Comparison of ENCODE assay signal across 9 mouse cellular contexts in the genomic region with DNA sequence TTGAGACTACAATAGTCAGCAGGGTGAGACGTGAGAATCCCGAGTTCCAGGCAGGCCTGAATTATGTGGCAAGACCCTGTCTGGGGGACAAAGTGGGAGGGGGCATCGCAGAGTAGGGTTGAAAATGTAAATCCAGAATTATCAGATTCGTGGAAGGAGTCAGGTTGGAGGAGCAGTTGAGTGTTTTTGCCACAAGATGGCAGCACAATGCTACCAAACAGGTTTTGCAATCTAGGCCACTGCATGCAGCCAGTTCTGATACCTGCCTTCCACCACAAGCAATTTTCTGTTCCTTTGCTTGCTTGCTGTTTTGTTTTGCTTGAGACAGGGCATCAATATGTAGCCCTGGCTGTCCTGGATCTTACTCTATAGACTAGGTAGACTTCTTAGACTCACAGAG. TPM values are rescaled to one million over a fixed set of nuclear protein-coding genes. Genes with fewer than 3 reads are reported as not detected.
DNase-seq lines count a peak whose midpoint lies in the region; ATAC-seq lines count a peak whose summit lies in the region.
"Had no signal": no experiment of that assay in that cellular context is flagged by ENCODE, and none has a peak within 500 bp of the region (broad histone marks: within the 10 kb centered on the region; RNA-seq: fewer than 3 reads in every experiment).

No protein-coding gene starts in this region.

- H3K27ac ChIP-seq in forebrain, embryonic 10.5 days, result no peak overlapping the region
- no peak overlapping the region for H3K27ac ChIP-seq in forebrain, embryonic 15.5 days (replicated peaks)
- no peak overlapping the region for H3K27ac ChIP-seq in hindbrain, embryonic 12.5 days
- H3K27ac ChIP-seq: limb, embryonic 15.5 days had no signal

- H3K9me3 ChIP-seq in forebrain, embryonic 10.5 days, result no peaks in the 10 kb centered on the region
- H3K9me3 ChIP-seq in forebrain, embryonic 15.5 days, result no peaks in the 10 kb centered on the region
- H3K9me3 ChIP-seq in hindbrain, embryonic 12.5 days (replicated peaks), result no peaks in the 10 kb centered on the region
- H3K9me3 ChIP-seq: limb, embryonic 15.5 days had no signal

- no peak overlapping the region for H3K4me2 ChIP-seq in forebrain, embryonic 15.5 days (replicated peaks)
- no peak overlapping the region for H3K4me2 ChIP-seq in hindbrain, embryonic 12.5 days (replicated peaks)
- H3K4me2 ChIP-seq: limb, embryonic 15.5 days had no signal

- H3K36me3 ChIP-seq in forebrain, embryonic 10.5 days (replicated peaks), result peaks cover 38% of the 10 kb centered on the region
- H3K36me3 ChIP-seq in forebrain, embryonic 15.5 days, result peaks cover 21% of the 10 kb centered on the region
- H3K36me3 ChIP-seq in hindbrain, embryonic 12.5 days, result peaks cover 32% of the 10 kb centered on the region

- peak; percentile 71 for DNase-seq in forebrain, embryonic 10.5 days (ENCODE audit: extremely low spot score, low spot score)
- peak; percentile 93 for DNase-seq in brain, adult 2 months (ENCODE audit: low read depth, low spot score)
- peak; percentile 60 to 72 for DNase-seq in layer of hippocampus, postnatal 36 days
- DNase-seq in right cerebral cortex, postnatal 36 days (ENCODE audit: low spot score in 2 of 2), result peak; percentile 49 to 60

- H3K27me3 ChIP-seq in forebrain, embryonic 10.5 days (ENCODE audit: poor library complexity, severe bottlenecking), result no peaks in the 10 kb centered on the region
- H3K27me3 ChIP-seq in forebrain, embryonic 15.5 days, result no peaks in the 10 kb centered on the region
- no peaks in the 10 kb centered on the region for H3K27me3 ChIP-seq in hindbrain, embryonic 12.5 days
- H3K27me3 ChIP-seq: limb, embryonic 15.5 days had no signal

- 5% methylated on average over 4 of the region's 4 CpGs for WGBS in forebrain, embryonic 10.5 days
- WGBS in forebrain, embryonic 15.5 days, result 6% methylated on average over 4 of the region's 4 CpGs
- WGBS in hindbrain, embryonic 12.5 days, result 6% methylated on average over 4 of the region's 4 CpGs

- peaks cover 13% of the 10 kb centered on the region for H3K4me1 ChIP-seq in forebrain, embryonic 10.5 days
- peaks cover 5% of the 10 kb centered on the region; the same call in 1 of the 2 replicates for H3K4me1 ChIP-seq in forebrain, embryonic 15.5 days
- peaks cover 8% of the 10 kb centered on the region for H3K4me1 ChIP-seq in hindbrain, embryonic 12.5 days

- no peak overlapping the region for H3K4me3 ChIP-seq in forebrain, embryonic 10.5 days
- H3K4me3 ChIP-seq in forebrain, embryonic 15.5 days, result no peak overlapping the region
- H3K4me3 ChIP-seq in hindbrain, embryonic 12.5 days, result no peak overlapping the region
- H3K4me3 ChIP-seq: limb, embryonic 15.5 days had no signal

- H3K9ac ChIP-seq in forebrain, embryonic 15.5 days (replicated peaks), result no peak overlapping the region
- H3K9ac ChIP-seq in hindbrain, embryonic 12.5 days, result no peak overlapping the region
- H3K9ac ChIP-seq: limb, embryonic 15.5 days had no signal

- ATAC-seq in forebrain, embryonic 15.5 days (replicated peaks), result no peak; the same call in 1 of the 2 replicates
- peak; percentile 65 for ATAC-seq in erythroid progenitor cell, adult 5-6 weeks (replicated peaks; ENCODE audit: low FRiP score, poor library complexity, severe bottlenecking)
- peak; percentile 32; the same call in 1 of the 2 replicates for ATAC-seq in hindbrain, embryonic 12.5 days (ENCODE audit: low FRiP score)
- ATAC-seq in megakaryocyte-erythroid progenitor cell, adult 5-6 weeks (replicated peaks; ENCODE audit: low FRiP score, low TSS enrichment, poor library complexity, severe bottlenecking), result peak; percentile 52

RNA-seq across cellular contexts. Expression of a gene that starts 2.6 kb away (rescaled TPM):
- polyA plus RNA-seq in forebrain, embryonic 10.5 days (2016; fragmentation: Nextera tagmentation; extraction: Ambion mirVana), result 4.0 and 4.5 TPM in 2 replicates
- 3.3 and 4.2 TPM in 2 replicates for polyA plus RNA-seq in forebrain, embryonic 15.5 days (2015; fragmentation: Nextera tagmentation; extraction: Ambion mirVana)
- not detected in 2 replicates for total RNA-seq in erythroid progenitor cell, adult 5-6 weeks (2015; ENCODE audit: low replicate concordance)
- not detected in 2 replicates for total RNA-seq in erythroid progenitor cell, adult 5-6 weeks (2017; ENCODE audit: low replicate concordance)
- polyA plus RNA-seq in hindbrain, embryonic 12.5 days (2016; fragmentation: Nextera tagmentation; extraction: Ambion mirVana), result 3.5 and 3.6 TPM in 2 replicates
- total RNA-seq in layer of hippocampus, postnatal 36 days (2021), result 1 to 10 TPM; 3.7 to 5.0 TPM
- 6.0 TPM in 1 of 2 replicates, not detected in the other for total RNA-seq in megakaryocyte-erythroid progenitor cell, adult 5-6 weeks (2014; fragmentation: Nextera tagmentation)
- total RNA-seq in megakaryocyte-erythroid progenitor cell, adult 5-6 weeks (2017), result not detected in 2 replicates

RNA-seq across cellular contexts. Expression of a gene that starts 11.8 kb away (rescaled TPM):
- 20.3 and 21.1 TPM in 2 replicates for polyA plus RNA-seq in forebrain, embryonic 10.5 days (2016; fragmentation: Nextera tagmentation; extraction: Ambion mirVana)
- polyA plus RNA-seq in forebrain, embryonic 15.5 days (2015; fragmentation: Nextera tagmentation; extraction: Ambion mirVana), result 16.1 and 18.4 TPM in 2 replicates
- 21.3 and 48.2 TPM in 2 replicates for total RNA-seq in erythroid progenitor cell, adult 5-6 weeks (2015; ENCODE audit: low replicate concordance)
- 33.2 and 35.6 TPM in 2 replicates for total RNA-seq in erythroid progenitor cell, adult 5-6 weeks (2017; ENCODE audit: low replicate concordance)
- polyA plus RNA-seq in hindbrain, embryonic 12.5 days (2016; fragmentation: Nextera tagmentation; extraction: Ambion mirVana), result 17.6 and 20.2 TPM in 2 replicates
- 10 to 100 TPM; 53.8 to 54.8 TPM for total RNA-seq in layer of hippocampus, postnatal 36 days (2021)
- 35.9 and 48.9 TPM in 2 replicates for total RNA-seq in megakaryocyte-erythroid progenitor cell, adult 5-6 weeks (2014; fragmentation: Nextera tagmentation)
- 103 and 108 TPM in 2 replicates for total RNA-seq in megakaryocyte-erythroid progenitor cell, adult 5-6 weeks (2017)

RNA-seq across cellular contexts. Expression of a gene that starts 17.3 kb away (rescaled TPM):
- polyA plus RNA-seq in forebrain, embryonic 10.5 days (2016; fragmentation: Nextera tagmentation; extraction: Ambion mirVana), result 45.9 and 51.2 TPM in 2 replicates
- polyA plus RNA-seq in forebrain, embryonic 15.5 days (2015; fragmentation: Nextera tagmentation; extraction: Ambion mirVana), result 62.5 and 67.8 TPM in 2 replicates
- total RNA-seq in erythroid progenitor cell, adult 5-6 weeks (2015; ENCODE audit: low replicate concordance), result 161 and 183 TPM in 2 replicates
- 48.6 and 66.3 TPM in 2 replicates for total RNA-seq in erythroid progenitor cell, adult 5-6 weeks (2017; ENCODE audit: low replicate concordance)
- polyA plus RNA-seq in hindbrain, embryonic 12.5 days (2016; fragmentation: Nextera tagmentation; extraction: Ambion mirVana), result 78.0 and 80.0 TPM in 2 replicates
- total RNA-seq in layer of hippocampus, postnatal 36 days (2021), result 100 to 1,000 TPM; 207 to 234 TPM
- total RNA-seq in megakaryocyte-erythroid progenitor cell, adult 5-6 weeks (2014; fragmentation: Nextera tagmentation), result 148 and 186 TPM in 2 replicates
- total RNA-seq in megakaryocyte-erythroid progenitor cell, adult 5-6 weeks (2017), result 123 and 126 TPM in 2 replicates

RNA-seq across cellular contexts. Expression of a gene that starts 50.4 kb away (rescaled TPM):
- polyA plus RNA-seq in forebrain, embryonic 10.5 days (2016; fragmentation: Nextera tagmentation; extraction: Ambion mirVana), result 163 and 169 TPM in 2 replicates
- 173 and 193 TPM in 2 replicates for polyA plus RNA-seq in forebrain, embryonic 15.5 days (2015; fragmentation: Nextera tagmentation; extraction: Ambion mirVana)
- total RNA-seq in erythroid progenitor cell, adult 5-6 weeks (2015; ENCODE audit: low replicate concordance), result 18.4 and 35.0 TPM in 2 replicates
- 0.76 and 26.8 TPM in 2 replicates for total RNA-seq in erythroid progenitor cell, adult 5-6 weeks (2017; ENCODE audit: low replicate concordance)
- 135 and 149 TPM in 2 replicates for polyA plus RNA-seq in hindbrain, embryonic 12.5 days (2016; fragmentation: Nextera tagmentation; extraction: Ambion mirVana)
- total RNA-seq in layer of hippocampus, postnatal 36 days (2021), result 10 to 100 TPM; 53.1 to 65.2 TPM
- 91.3 and 106 TPM in 2 replicates for total RNA-seq in megakaryocyte-erythroid progenitor cell, adult 5-6 weeks (2014; fragmentation: Nextera tagmentation)
- 42.0 and 46.5 TPM in 2 replicates for total RNA-seq in megakaryocyte-erythroid progenitor cell, adult 5-6 weeks (2017)

RNA-seq across cellular contexts. Expression of a gene that starts 50.8 kb away (rescaled TPM):
- 248 and 257 TPM in 2 replicates for polyA plus RNA-seq in forebrain, embryonic 10.5 days (2016; fragmentation: Nextera tagmentation; extraction: Ambion mirVana)
- 352 and 364 TPM in 2 replicates for polyA plus RNA-seq in forebrain, embryonic 15.5 days (2015; fragmentation: Nextera tagmentation; extraction: Ambion mirVana)
- 10.9 and 33.9 TPM in 2 replicates for total RNA-seq in erythroid progenitor cell, adult 5-6 weeks (2015; ENCODE audit: low replicate concordance)
- total RNA-seq in erythroid progenitor cell, adult 5-6 weeks (2017; ENCODE audit: low replicate concordance), result 15.0 and 29.7 TPM in 2 replicates
- 272 and 275 TPM in 2 replicates for polyA plus RNA-seq in hindbrain, embryonic 12.5 days (2016; fragmentation: Nextera tagmentation; extraction: Ambion mirVana)
- 100 to 1,000 TPM; 118 to 127 TPM for total RNA-seq in layer of hippocampus, postnatal 36 days (2021)
- total RNA-seq in megakaryocyte-erythroid progenitor cell, adult 5-6 weeks (2014; fragmentation: Nextera tagmentation), result 86.4 and 117 TPM in 2 replicates
- 26.2 and 49.4 TPM in 2 replicates for total RNA-seq in megakaryocyte-erythroid progenitor cell, adult 5-6 weeks (2017)
